Mouse (Mus musculus) neural tube, embryonic 13.5 days (tissue): ENCODE data around the gene Lims1. TPM values are rescaled to one million over a fixed set of nuclear protein-coding genes. Genes with fewer than 3 reads are reported as not detected.

Experiments used
- ATAC-seq: fragments of 200-750 bp; cut with Nextera tagmentation; 2 replicates; pipeline ENCODE4 v1.8.0; 2017; ENCODE audit warnings: low read depth, mild to moderate bottlenecking, moderate TSS enrichment, moderate library complexity
- H3K27ac ChIP-seq: fragments of 300-500 bp; sonication (generic); replicated peaks from 2 replicates; pipeline ENCODE4 v1.5.1; 2015; ENCODE audit warnings: moderate library complexity, mild to moderate bottlenecking, inconsistent platforms
- H3K27me3 ChIP-seq: fragments of 300-500 bp; sonication (generic); 2 replicates; pipeline ENCODE4 v1.6.1; 2015; ENCODE audit warnings: mild to moderate bottlenecking, inconsistent platforms
- H3K36me3 ChIP-seq: fragments of 300-500 bp; sonication (generic); 2 replicates; pipeline ENCODE4 v1.6.1; 2015; ENCODE audit warnings: mild to moderate bottlenecking, inconsistent platforms
- H3K4me1 ChIP-seq: fragments of 300-500 bp; sonication (generic); replicated peaks from 2 replicates; pipeline ENCODE4 v1.6.1; 2015; ENCODE audit warnings: inconsistent platforms
- H3K4me2 ChIP-seq: fragments of 300-500 bp; sonication (generic); 2 replicates; pipeline ENCODE4 v1.6.1; 2015; ENCODE audit warnings: inconsistent platforms, mild to moderate bottlenecking, moderate library complexity
- H3K4me3 ChIP-seq: fragments of 300-500 bp; sonication (generic); 2 replicates; pipeline ENCODE4 v1.5.1; 2015; ENCODE audit warnings: mild to moderate bottlenecking, inconsistent platforms
- H3K9ac ChIP-seq: fragments of 300-500 bp; sonication (generic); 2 replicates; pipeline ENCODE4 v1.6.1; 2015; ENCODE audit warnings: moderate library complexity, mild to moderate bottlenecking, inconsistent platforms
- H3K9me3 ChIP-seq: fragments of 300-500 bp; sonication (generic); 2 replicates; pipeline ENCODE4 v1.6.1; 2016; ENCODE audit warnings: inconsistent platforms
- WGBS: fragments of 180-500 bp; shearing (Covaris S2); methylation state at CpG from one replicate; pipeline ENCODE4 v1.1.7; 2015; 5-methylcytosine and 5-hydroxymethylcytosine counted together
- polyA plus RNA-seq: library from polyadenylated mRNA; unstranded; fragments of >200 nt; fragmentation: Nextera tagmentation; extraction: Ambion mirVana; gene quantifications from 2 replicates; pipeline ENCODE4 v1.2.1, GENCODE M21; 2015

Lims1 gene
- polyA plus RNA-seq, 1 experiment from 2014 or later, result 72.2 TPM

- Histone ChIP-seq H3K4me3 (no peak overlapping the region), H3K4me2 (no peak overlapping the region), H3K9me3 (no peaks in the 10 kb centered on the region), H3K27me3 (no peaks in the 10 kb centered on the region), H3K27ac (no peak overlapping the region), H3K4me1 (no peaks in the 10 kb centered on the region), H3K9ac (no peak overlapping the region), H3K36me3 (peaks cover 78% of the 10 kb centered on the region)
- no peak for ATAC-seq
These were observed 89.6 kb downstream of the Lims1 start for GRCm38 (mm10) chr10:58412852-58413251.

- 90% methylated on average over 3 of the region's 3 CpGs for WGBS
- Histone ChIP-seq H3K4me3 (no peak overlapping the region), H3K4me2 (no peak overlapping the region), H3K27me3 (no peaks in the 10 kb centered on the region), H3K27ac (no peak overlapping the region), H3K36me3 (peaks cover 60% of the 10 kb centered on the region), H3K4me1 (no peaks in the 10 kb centered on the region), H3K9ac (no peak overlapping the region), H3K9me3 (no peaks in the 10 kb centered on the region)
- ATAC-seq, result no peak
These were observed 93.4 kb downstream of the Lims1 start for GRCm38 (mm10) chr10:58416702-58417101.

GRCm38 (mm10) chr10:58418290-58418971, 95.2 kb downstream of the Lims1 start:
- peaks cover 55% of the 10 kb centered on the region for H3K36me3 ChIP-seq
- no peaks in the 10 kb centered on the region for H3K4me1 ChIP-seq
- no peak overlapping the region for H3K9ac ChIP-seq
- H3K4me3 ChIP-seq, result no peak overlapping the region
- H3K27me3 ChIP-seq, result no peaks in the 10 kb centered on the region
- H3K4me2 ChIP-seq, result no peak overlapping the region
- no peaks in the 10 kb centered on the region for H3K9me3 ChIP-seq
- 87% methylated on average over 10 of the region's 10 CpGs for WGBS
- no peak for ATAC-seq
- H3K27ac ChIP-seq, result no peak overlapping the region

- Histone ChIP-seq H3K4me3 (no peak overlapping the region), H3K36me3 (peaks cover 22% of the 10 kb centered on the region), H3K9ac (no peak overlapping the region), H3K4me2 (no peak overlapping the region), H3K27me3 (no peaks in the 10 kb centered on the region), H3K27ac (no peak overlapping the region), H3K9me3 (no peaks in the 10 kb centered on the region), H3K4me1 (no peaks in the 10 kb centered on the region)
- 98% methylated on average over 2 of the region's 2 CpGs for WGBS
- ATAC-seq, result no peak
These were observed 104.7 kb downstream of the Lims1 start for GRCm38 (mm10) chr10:58427930-58428329.

GRCm38 (mm10) chr10:58445850-58446249, 122.6 kb downstream of the Lims1 start:
- ATAC-seq, result peak; percentile 3
- H3K9me3 ChIP-seq, result no peaks in the 10 kb centered on the region
- peak overlapping the region; percentile 93 for H3K27ac ChIP-seq
- H3K27me3 ChIP-seq, result no peaks in the 10 kb centered on the region
- 24% methylated on average over 9 of the region's 9 CpGs for WGBS
- peak overlapping the region; percentile 87 for H3K9ac ChIP-seq
- H3K4me1 ChIP-seq, result peaks cover 18% of the 10 kb centered on the region
- peak overlapping the region; percentile 72 for H3K4me2 ChIP-seq
- H3K36me3 ChIP-seq, result no peaks in the 10 kb centered on the region
- H3K4me3 ChIP-seq, result peak overlapping the region; percentile 98

GRCm38 (mm10) chr10:58446384-58447279, 123.4 kb downstream of the Lims1 start, which contains the start of gene Ranbp2:
TSS of gene Ranbp2 (plus strand) at chr10:58446920.
- peak within 1 kb of the TSS; percentile 96 for H3K27ac ChIP-seq
- peak; percentile 98 for ATAC-seq
- H3K4me3 ChIP-seq, result peak within 1 kb of the TSS; percentile 98
- H3K4me2 ChIP-seq, result peak within 1 kb of the TSS; percentile 76
- peaks cover 18% of the 10 kb centered on the region for H3K4me1 ChIP-seq
- H3K9me3 ChIP-seq, result no peaks in the 10 kb centered on the region
- no peaks in the 10 kb centered on the region for H3K36me3 ChIP-seq
- peak within 1 kb of the TSS; percentile 97 for H3K9ac ChIP-seq
- H3K27me3 ChIP-seq, result no peaks in the 10 kb centered on the region
- under 1% methylated on average over 85 of the region's 91 CpGs for WGBS

- Histone ChIP-seq H3K9me3 (no peaks in the 10 kb centered on the region), H3K36me3 (peaks cover 3% of the 10 kb centered on the region; the same call in 1 of the 2 replicates), H3K4me1 (peaks cover 18% of the 10 kb centered on the region), H3K9ac (peak overlapping the region; percentile 97), H3K27ac (peak overlapping the region; percentile 96), H3K4me3 (peak overlapping the region; percentile 98), H3K27me3 (no peaks in the 10 kb centered on the region), H3K4me2 (peak overlapping the region; percentile 76)
- WGBS, result under 1% methylated on average over 32 of the region's 32 CpGs
- ATAC-seq, result peak; percentile 74
These were observed 124.1 kb downstream of the Lims1 start for GRCm38 (mm10) chr10:58447280-58447781.

- H3K4me3 ChIP-seq, result no peak overlapping the region
- ATAC-seq, result no peak
- no peak overlapping the region for H3K9ac ChIP-seq
- H3K4me2 ChIP-seq, result no peak overlapping the region
- H3K4me1 ChIP-seq, result peaks cover 12% of the 10 kb centered on the region
- H3K9me3 ChIP-seq, result no peaks in the 10 kb centered on the region
- no peaks in the 10 kb centered on the region for H3K27me3 ChIP-seq
- peaks cover 32% of the 10 kb centered on the region for H3K36me3 ChIP-seq
- H3K27ac ChIP-seq, result no peak overlapping the region
These were observed 128.3 kb downstream of the Lims1 start for GRCm38 (mm10) chr10:58451575-58451974.

GRCm38 (mm10) chr10:58452185-58452584, 128.9 kb downstream of the Lims1 start:
- Histone ChIP-seq H3K4me1 (peaks cover 12% of the 10 kb centered on the region), H3K27me3 (no peaks in the 10 kb centered on the region), H3K4me2 (no peak overlapping the region), H3K27ac (no peak overlapping the region), H3K36me3 (peaks cover 34% of the 10 kb centered on the region), H3K9ac (no peak overlapping the region), H3K4me3 (no peak overlapping the region), H3K9me3 (no peaks in the 10 kb centered on the region)
- ATAC-seq, result no peak
- 92% methylated on average over 1 of the region's 1 CpGs for WGBS

- no peak overlapping the region for H3K4me2 ChIP-seq
- H3K27me3 ChIP-seq, result no peaks in the 10 kb centered on the region
- no peak overlapping the region for H3K9ac ChIP-seq
- WGBS, result 100% methylated on average over 1 of the region's 1 CpGs
- no peak overlapping the region for H3K27ac ChIP-seq
- H3K36me3 ChIP-seq, result peaks cover 81% of the 10 kb centered on the region
- ATAC-seq, result no peak
- H3K4me3 ChIP-seq, result no peak overlapping the region
- no peaks in the 10 kb centered on the region for H3K9me3 ChIP-seq
- H3K4me1 ChIP-seq, result no peaks in the 10 kb centered on the region
These were observed 136.6 kb downstream of the Lims1 start for GRCm38 (mm10) chr10:58459896-58460295.
